Mouse (Mus musculus): ENCODE measurements around the gene 2210011C24Rik. TPM values are rescaled to one million over a fixed set of nuclear protein-coding genes. Genes with fewer than 3 reads are reported as not detected.

Gene 2210011C24Rik
- total RNA-seq, 1 experiment from 2014 or later, result not detected

DNA sequence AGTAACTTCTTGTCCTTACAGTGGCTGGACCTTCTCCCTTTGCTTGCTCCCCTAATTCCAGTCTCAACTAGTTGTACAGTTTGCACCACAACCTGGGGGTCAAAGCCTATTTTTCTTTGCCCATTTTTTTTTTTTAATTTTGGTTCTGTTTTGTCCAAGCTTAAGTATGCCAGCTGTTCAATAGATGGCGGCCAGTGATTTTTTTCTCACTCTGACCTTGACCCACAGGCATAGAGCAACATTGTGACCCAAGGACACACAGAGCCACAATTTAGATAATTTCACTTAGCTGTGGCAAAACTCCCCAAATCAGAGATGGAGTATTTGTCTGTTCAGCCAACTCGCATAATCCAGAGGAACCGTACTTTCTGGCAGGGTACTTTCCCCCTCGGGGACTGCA is 40.9 kb downstream of the 2210011C24Rik start:
- ATAC-seq (replicated peaks; ENCODE audit: low read depth, poor library complexity, severe bottlenecking), result no peak

DNA sequence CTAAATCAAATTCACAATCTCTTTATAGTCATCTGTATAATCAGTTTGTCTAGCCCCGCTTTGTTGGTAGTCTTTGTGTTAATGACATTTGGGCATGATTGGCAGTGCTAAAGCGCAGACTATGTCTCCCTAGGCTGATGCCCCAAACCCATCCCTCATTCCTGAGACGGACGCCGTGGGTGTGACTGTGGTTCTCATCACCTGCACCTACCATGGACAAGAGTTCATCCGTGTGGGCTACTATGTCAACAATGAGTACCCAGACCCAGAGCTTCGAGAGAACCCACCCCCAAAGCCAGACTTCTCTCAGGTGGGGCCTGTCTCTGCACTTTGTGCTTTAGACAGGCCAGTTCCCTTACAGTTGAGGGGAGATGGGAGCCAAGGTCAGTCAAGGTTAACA is 44.3 kb downstream of the 2210011C24Rik start:
- ATAC-seq (replicated peaks; ENCODE audit: low read depth, poor library complexity, severe bottlenecking), result no peak

DNA sequence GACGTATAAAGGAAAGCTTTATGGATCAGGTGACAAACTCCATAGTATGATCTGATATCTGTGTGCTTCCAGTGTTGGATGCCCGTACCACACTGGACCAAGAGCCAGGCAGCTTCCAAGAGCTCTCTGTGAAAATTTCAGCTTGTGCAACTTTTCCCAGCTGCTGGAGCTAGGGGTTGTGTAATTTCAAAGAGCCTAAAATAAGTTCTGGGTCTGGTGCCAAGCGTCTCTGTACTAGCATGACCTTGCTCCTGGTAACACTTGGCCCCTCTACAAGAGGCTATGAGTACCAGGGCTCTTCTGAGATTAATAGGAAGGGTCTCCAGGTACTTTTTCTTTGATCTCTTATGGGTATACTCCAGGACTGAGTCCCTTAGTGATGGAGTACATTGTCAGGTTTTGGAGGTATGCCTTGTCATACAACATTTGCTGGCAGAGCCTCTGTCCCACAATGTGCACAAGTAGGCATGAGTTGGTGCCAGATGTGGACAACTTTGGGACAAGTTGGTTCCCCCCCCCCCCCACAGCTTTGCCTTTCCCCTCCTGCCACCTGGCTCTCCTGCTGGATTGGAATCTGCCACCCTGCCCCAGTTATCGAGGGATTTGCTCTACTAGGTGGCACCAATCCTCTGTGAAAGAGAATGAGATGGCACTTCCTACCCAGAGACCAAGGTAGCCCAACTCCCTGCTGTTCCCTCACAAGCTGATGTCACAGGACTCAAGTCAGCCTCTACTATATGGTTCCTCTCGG is 47.8 kb downstream of the 2210011C24Rik start:
- ATAC-seq (replicated peaks; ENCODE audit: low read depth, poor library complexity, severe bottlenecking), result no peak

Other genes with a start within 250 kb of the 2210011C24Rik start
- gene Adgrl1, start 112.1 kb downstream of the 2210011C24Rik start, total RNA-seq (2017), result 4.0 and 6.1 TPM in 2 replicates
- gene Gm10644, start 57.0 kb downstream of the 2210011C24Rik start, total RNA-seq (2017), result 0.05 TPM in 1 of 2 replicates, not detected in the other
- 20.7 and 33.8 TPM in 2 replicates for gene Asf1b, start 56.7 kb downstream of the 2210011C24Rik start, total RNA-seq (2017)
- gene Prkaca, start 39.2 kb downstream of the 2210011C24Rik start, total RNA-seq (2017), result 26.6 and 28.1 TPM in 2 replicates
- 42.2 and 48.2 TPM in 2 replicates for gene Samd1, start 14.5 kb downstream of the 2210011C24Rik start, total RNA-seq (2017)
- gene 1700067K01Rik, start 10.7 kb downstream of the 2210011C24Rik start, total RNA-seq (2017), result 1.4 TPM in 1 of 2 replicates, not detected in the other
- gene Palm3, start 9.3 kb upstream of the 2210011C24Rik start, total RNA-seq (2017), result not detected in 2 replicates
- gene Il27ra, start 30.4 kb upstream of the 2210011C24Rik start, total RNA-seq (2017), result 5.5 and 7.5 TPM in 2 replicates
- gene Rln3, start 32.8 kb upstream of the 2210011C24Rik start, total RNA-seq (2017), result not detected in 2 replicates
- 2.9 and 4.8 TPM in 2 replicates for gene Gm10643, start 53.0 kb upstream of the 2210011C24Rik start, total RNA-seq (2017)
- 3.1 and 5.3 TPM in 2 replicates for gene Rfx1, start 54.7 kb upstream of the 2210011C24Rik start, total RNA-seq (2017)
- gene Dcaf15, start 92.6 kb upstream of the 2210011C24Rik start, total RNA-seq (2017), result 10.2 and 18.9 TPM in 2 replicates
- not detected in 2 replicates for gene Podnl1, start 113.8 kb upstream of the 2210011C24Rik start, total RNA-seq (2017)
- gene Cc2d1a, start 135.8 kb upstream of the 2210011C24Rik start, total RNA-seq (2017), result 3.9 and 6.2 TPM in 2 replicates
- gene 4930432K21Rik, start 135.9 kb upstream of the 2210011C24Rik start, total RNA-seq (2017), result 1.3 and 1.7 TPM in 2 replicates
- not detected in 2 replicates for gene Nanos3, start 173.0 kb upstream of the 2210011C24Rik start, total RNA-seq (2017)
- gene Zswim4, start 224.9 kb upstream of the 2210011C24Rik start, total RNA-seq (2017), result 6.9 and 8.2 TPM in 2 replicates
- gene D8Ertd738e, start 237.5 kb upstream of the 2210011C24Rik start, total RNA-seq (2017), result 55.9 and 70.9 TPM in 2 replicates
- 11.9 and 18.7 TPM in 2 replicates for gene Mri1, start 245.2 kb upstream of the 2210011C24Rik start, total RNA-seq (2017)